Mouse (Mus musculus) ES-CJ7 (cell line): ENCODE results near the gene Bckdhb.
"Not testable (repeated sequence)": the region's sequence is repeated elsewhere in the genome, so short reads cannot be mapped to it uniquely, and the experiment has no call there.

ENCODE experiments used
- DNase-seq: peaks from one replicate; pipeline ENCODE4 v3.0.0; 2011; ENCODE audit warnings: low read depth, low spot score

Gene Bckdhb

DNA sequence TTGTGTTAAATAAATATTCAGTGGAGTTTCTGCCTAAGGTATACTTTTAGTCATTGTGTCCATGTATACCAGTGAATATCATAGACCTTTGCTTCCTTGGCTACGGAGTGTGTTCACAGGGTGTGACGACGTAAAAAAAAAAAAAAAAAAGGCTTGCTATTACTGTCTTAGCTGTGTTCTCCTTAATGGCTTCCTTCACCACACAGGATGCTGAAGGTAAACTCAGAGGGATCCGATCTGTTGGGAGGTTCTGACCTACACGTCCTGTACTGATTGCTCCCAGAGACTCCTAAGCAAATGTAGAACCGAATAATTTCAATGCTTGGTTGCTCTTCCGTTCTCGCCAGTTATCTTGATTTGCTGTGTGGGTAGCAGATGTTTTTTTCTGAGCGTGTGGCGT, 38.4 kb downstream of the Bckdhb start:
- DNase-seq = no peak

DNA sequence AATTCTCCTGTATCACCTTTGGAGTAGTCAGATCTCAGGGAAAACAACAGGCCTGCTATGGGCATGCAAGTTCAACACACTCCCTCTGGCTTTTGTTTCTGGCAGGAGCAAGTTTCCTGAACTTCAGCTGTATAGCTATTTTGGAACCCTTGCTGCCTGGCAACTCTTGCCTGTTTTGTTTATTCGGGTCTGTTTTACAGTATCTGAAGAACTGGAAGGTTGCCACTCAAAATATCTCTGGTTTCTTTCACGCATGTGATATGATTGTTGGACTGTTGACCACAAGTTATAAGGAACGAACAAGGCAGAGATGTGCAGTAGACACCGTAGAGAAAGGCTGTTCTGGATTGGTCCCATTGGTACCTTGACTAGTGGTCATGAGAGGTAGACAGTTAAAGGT, 39.4 kb downstream of the Bckdhb start:
- DNase-seq = no peak

DNA sequence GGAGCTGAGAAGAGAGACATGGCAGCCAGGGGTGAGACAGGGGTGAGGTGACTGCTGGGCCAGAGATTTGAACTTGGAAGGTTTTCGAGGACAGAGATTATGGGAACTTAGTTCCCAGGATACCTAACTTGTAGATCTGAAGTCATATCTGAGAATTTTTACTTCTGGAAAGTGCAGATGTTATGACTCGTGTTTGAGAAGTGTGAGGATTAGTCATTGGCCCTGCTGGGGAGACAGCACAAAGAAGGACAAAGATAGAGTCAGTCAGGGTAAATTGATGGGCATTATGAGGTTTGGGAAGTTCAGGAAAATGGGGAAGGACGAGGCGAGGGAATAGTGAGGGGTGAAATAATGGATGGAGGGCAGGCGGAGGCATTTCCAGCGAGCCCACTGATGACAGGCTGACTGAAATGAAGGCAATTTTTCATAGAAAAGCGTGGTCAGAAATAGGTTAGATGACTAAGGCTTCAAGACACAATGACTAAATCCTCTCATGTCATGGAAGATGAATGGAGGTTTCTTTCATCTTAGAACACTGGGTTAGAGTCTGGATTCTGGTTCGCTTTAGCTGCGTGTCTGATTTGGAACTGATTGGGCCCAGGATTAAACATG, 42.6 kb downstream of the Bckdhb start:
- DNase-seq = no peak

DNA sequence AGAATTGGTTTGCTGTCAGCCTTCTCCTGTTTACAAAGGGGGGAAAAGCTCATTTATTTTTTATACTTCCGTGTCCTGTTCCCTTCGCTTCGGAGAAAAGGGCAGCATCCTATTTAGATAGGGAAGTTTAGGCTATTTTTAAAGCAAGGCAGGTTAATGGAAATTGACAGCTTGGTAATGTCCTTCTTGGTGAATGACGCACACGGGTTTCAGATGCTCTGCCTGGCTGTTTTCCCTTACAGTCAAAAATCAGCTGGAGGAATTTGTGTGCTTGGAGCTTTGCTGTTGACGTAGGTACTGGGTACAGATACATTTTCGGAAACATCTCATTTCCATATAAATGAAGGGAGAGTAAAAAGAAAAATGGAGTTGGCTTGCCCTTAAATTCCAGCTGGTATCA, 44.4 kb downstream of the Bckdhb start:
- no peak for DNase-seq

DNA sequence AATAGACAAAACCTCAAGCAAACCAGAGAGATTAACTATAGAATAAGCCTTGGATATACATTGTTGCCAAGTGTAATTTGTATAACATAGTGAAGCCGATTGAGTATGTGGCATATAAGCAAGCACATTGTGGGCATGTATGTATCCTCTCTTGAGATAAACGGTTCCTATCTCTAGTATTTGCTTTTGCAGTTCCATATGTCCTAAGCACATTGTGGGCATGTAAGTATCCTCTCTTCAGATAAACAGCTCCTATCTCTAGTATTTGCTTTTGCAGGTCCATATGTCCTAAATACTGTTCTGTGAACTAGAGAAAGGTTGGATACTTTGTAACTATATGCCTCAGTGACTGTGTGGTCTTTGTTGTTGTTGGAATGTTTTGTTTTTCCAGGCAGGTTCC, 48.5 kb downstream of the Bckdhb start:
- DNase-seq = no peak

DNA sequence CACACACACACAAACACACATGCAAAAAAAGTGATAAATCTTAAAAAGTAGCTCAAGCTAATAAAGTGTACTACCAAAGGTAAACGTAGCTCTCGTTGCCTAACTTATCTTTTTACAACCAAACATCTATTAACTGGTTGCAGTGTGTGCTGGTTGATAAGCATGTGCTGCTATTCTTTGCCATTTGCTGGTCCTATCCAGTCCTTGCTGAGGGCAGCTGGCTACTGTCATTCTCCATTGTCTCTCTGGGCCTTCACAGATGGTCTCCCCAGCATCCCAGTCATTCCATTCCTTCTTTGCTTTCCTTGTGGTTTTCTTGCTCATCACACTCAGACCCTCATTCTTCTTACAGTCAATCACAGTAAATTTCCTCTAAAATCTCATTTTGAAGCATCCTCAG, 50.9 kb downstream of the Bckdhb start:
- no peak for DNase-seq

DNA sequence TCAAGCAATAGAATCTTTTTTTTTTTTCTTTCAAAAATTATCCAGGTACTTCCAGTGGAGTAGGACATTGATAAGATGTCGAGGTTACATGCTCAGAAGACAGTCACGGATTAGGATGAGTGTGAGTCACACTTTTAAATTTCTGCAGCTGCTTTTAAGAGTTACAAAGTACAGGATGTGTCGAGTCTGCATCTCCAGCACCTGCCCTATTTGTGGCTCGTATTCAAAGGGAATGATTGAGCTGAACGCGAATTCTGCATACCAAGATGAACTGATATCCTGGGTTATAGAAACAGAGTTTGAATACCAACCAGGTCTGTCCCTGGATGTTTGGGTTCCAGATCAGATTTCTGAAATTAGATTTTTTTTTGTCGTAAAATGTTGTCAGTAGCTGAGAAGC, 56.3 kb downstream of the Bckdhb start:
- DNase-seq = no peak

DNA sequence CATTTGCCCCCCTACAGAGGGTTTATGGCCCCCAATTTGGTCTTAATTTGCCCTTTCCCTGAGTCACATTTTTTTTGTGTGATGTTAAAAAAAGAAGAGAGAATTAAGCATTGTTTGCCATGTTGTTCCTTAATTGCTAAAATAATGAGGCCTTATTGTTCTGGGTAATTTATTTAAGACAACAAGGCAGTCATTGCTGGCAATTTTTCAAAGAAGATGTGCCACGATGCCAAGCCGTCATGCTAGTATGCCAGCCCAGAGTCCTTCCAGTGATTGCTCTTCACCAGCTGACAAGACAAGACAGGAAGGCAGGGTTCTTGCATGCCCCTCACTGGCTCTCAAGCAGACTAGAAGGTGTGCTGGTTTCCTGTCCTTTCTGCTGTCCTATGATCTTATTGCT, 84.0 kb downstream of the Bckdhb start:
- DNase-seq = no peak

DNA sequence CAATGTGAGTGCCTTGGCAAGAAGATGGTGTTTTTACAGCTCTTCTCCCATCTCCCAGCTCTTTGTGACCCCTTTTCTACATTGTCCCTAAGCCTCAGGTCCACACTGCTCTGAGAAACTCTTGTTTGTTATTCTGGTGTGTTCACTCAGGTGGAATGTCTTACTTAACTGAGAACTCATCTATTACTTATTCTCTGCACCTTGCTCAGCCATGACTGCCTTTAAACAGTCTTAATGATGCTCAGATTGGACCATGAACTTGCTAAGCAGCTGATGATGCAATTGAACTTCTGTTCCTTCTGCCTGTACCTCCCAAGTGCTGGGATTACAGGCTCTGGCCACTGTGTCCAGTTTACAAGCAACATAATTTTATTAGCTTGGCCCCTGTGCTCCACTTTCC, 86.2 kb downstream of the Bckdhb start:
- no peak for DNase-seq

DNA sequence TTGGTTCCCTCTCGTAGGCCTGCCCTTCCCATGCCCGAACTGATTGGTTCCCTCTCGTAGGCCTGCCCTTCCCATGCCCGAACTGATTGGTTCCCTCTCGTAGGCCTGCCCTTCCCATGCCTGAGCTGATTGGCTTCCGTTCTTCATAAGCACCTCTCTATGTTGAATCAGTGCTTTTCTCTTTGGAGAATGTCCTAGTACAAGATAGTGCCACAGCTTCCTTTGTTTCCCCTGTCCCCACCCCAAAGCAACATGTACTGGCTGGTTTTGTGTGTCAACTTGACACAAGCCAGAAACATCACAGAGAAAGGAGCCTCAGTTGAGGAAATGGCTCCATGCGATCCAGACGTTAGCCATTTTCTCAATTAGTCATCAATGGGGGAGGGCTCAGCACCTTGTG, 93.2 kb downstream of the Bckdhb start:
- not testable (repeated sequence) for DNase-seq

DNA sequence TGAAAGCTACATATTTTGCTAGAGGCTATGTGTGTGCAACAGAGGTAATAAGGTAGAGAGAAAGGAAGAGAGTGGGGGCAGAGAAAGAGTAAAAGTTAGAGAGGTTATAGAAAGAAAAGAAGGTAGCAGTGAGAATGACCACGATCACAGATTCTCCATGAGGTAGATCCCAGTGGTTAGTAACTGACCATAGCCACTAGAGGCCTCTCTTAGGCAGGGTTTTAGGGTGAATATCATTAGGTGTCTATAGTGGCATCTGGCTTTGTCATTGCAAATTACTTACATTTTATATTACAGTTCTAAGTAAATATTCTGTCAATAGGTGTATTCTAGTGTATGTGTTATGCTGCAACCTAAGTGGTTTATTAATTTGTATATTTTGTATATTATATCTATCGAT, 94.7 kb downstream of the Bckdhb start:
- DNase-seq = peak; percentile 13

DNA sequence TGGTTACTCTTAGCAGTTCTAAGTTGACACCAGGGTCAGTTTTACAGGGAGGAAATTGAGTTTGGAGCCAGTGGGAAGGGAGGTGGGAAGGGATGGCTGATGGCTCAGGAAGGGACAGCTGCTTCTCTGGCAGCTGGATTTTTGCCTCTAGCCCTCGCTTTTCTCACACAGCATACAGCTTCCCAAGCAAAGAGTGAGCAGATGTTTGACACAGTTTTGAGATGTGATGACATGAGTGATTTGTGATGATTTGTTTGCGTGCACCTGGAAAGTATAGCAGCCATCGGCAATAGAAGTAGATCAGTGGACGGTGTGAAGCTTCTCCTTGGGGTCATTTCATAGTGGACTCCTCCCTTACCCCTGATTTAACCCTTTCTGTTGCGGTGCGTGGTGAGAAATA, 96.2 kb downstream of the Bckdhb start:
- no peak for DNase-seq

DNA sequence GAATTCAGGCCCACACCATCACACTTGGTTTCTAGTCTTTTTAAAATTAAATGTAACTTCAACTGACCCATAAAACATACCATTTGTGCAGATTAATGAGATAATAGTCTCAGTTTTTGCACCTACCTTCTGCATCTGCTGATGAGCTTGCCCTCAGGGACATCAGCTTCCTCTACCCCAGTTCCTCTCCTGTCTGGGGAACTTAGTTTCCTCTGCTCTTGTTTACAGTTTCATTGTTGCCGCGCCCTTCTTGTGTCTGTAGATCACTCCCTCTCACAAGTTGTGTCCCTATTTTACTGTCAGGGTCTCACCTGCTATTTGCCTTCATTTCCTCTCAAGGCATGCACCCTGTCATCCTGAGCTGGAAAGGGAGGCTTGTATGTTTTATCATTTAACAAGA, 103.2 kb downstream of the Bckdhb start:
- no peak for DNase-seq

DNA sequence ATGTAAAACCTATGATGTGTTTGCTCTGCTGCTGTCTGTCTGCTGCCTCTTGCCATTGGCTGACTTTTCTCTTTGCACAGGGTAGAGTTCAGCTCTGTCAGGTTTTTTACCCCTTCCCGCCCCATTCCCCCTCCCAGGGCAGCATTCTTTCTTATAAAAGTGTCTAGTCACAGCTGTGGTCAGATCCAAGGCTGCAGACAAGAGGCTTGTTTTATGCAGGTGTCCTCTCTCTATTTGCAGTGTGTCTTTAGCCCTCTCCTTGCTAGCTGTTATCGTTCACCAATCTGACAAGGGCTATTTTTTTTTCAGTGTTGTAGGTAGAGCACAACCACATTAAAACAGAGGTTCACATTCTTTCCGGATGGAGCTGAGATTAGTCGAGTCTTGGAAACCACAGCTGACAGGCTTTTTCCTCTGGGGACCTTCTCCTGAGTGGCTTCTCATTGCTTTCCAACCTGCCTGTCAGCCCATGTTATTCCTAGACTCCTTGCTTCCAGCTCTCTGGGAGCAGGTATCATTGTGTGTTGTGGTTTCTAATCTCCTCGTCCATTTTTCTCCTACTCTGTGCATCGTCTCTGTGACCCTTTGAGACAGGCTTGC, 105.8 kb downstream of the Bckdhb start:
- no peak for DNase-seq

DNA sequence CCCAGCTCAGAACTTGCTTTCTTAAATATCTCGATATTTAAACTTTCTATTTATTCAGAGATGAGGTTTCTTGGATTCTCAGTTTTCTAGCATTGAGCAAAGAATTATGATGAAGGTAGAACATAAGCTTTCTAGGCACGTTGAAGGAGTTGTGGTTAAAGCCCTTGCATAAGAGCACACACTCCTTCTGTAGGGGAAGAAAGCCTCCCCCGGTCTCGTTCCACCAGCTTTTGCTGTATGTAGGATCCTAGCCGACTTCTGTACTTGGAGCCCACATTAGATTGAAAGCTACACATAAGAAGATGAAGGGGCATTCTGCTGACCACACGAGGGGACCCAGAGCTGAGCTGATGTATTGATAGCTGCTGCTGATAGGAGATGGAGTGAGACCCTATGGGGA, 106.5 kb downstream of the Bckdhb start:
- no peak for DNase-seq

DNA sequence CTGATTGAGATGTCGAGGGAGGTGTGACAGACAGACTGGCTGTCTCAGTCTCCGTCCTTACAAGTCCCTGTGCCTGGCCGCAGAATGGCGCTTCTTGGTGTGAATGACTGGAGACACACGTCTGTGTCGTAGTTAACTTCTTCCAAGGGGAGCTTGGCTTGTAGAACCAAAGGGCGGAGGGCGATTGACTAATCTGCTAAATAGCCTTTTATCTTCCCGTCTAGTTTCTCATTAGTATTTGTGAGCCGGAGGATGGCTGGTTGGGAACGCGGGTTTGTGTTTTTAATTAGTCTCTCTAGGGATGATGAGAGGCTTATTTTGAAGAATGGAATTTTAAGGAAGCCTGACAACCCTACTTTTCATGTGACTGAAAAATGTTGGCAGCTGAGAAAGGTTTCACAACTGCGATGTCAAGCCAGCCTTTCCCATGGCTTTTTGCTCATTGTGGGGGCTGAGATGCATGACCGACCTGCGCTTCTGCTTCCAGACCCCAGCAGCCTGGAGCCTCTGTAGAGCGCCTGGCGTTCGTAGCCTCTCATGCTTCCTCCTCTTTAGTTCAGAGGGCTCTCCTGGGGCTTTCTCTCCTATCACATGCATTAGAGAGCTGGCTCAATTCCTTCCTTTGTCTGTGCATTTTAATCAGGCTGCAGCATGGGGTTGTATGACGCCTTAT, 107.9 kb downstream of the Bckdhb start:
- DNase-seq = no peak

DNA sequence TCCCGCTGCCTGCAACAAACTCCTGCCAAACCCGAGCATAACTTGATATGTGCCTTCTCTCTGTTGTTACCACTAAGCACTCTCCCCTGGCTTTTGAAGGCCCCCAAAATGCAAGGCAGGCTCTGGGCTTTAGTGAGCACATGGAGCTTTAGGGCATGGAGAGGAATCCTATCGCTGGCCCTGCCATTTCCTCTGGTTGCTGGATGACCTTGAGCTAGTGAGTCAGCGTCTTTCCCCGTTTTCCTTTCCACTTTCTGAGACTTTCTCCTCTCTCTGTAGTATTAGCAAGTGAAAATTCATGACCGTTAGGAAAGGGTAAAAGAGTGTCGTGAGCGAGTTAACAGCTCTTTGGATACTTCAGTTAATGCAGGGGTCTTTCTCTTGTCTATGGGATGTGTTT, 111.1 kb downstream of the Bckdhb start:
- DNase-seq = no peak

DNA sequence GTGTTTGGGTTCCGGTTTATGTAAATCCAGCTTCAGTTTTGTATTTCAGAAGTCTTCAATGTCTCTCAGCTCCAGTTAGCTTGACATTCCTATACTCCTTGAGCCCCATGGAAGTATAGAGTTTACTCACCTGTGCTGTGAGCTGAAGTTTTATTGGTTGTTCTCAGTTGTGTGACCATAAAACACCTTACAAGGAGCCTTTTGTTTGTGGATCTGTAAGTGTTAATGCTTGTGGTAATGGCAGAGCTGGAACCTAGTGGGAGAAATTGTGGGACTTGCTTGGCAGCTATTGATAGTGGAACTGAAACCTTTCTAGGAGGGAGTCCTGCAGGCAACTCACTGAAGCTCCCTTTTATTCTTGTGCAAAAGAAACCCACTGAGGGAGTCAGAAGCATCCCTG, 112.3 kb downstream of the Bckdhb start:
- no peak for DNase-seq

DNA sequence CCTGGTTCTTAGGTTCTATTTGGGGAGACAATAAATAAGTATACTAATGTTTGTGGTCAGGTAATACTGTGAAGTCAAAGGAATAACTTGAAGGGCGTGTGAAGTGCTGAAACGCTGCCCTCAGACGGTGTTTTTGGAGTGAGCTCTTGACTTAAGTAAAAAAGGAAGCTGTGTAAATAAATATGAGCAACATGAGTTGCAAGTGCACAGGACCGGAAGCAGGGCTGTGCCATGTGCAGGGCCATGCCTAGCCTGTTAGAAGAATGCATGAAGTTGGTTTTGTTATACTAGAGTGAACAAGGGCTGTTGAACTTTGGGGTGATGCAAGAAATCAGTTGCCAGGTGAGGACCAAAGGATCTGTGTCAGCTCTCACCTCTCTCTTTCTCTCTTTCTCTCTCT, 114.0 kb downstream of the Bckdhb start:
- DNase-seq = no peak

DNA sequence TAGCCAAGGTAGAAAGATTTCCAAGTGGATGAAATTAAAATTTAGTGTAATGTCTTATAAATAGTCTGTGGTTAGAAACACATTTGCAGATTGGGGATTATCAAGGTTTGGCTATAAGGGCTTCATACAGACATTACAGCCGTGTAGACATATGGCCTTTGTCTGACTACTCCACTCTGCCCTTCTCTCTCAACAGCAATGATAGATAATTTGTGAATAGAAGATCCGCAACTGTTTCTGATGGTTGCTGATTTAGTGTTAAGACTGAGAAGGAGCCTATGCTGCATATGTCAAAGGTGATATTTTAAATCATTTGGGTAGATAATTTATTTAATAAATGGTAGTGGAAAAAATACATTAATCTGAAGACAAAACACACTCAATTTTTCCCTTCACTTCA, 115.4 kb downstream of the Bckdhb start:
- DNase-seq = no peak

DNA sequence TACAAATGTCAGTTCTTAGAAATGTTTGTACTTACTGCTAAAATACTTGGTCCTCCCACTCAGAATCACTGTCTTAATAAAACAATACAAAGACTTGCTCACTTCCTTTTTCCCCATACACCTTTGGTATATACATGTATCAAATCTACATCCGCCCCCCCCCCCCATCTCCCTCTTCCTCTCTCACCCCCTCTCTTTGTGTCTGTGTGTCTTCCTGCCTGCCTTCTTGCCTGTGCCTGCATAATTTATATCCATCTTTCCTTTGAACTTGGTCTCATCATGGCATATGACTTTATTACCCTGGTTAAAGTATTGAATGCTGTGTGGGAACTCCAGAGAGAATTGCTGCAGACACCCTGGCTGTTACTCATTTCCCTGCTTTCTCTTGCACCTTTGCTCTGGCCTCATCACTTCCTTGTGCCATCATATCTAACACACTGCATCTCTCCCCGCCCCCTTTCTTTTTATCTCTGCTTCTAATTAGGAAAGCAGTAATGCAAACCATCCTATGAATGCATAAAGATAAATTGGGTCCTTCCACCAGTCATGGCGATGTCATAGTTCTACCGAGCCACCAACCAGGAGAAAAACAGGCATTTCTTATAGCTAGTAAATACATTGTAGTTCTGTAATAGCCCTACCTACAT, 116.8 kb downstream of the Bckdhb start:
- no peak for DNase-seq

DNA sequence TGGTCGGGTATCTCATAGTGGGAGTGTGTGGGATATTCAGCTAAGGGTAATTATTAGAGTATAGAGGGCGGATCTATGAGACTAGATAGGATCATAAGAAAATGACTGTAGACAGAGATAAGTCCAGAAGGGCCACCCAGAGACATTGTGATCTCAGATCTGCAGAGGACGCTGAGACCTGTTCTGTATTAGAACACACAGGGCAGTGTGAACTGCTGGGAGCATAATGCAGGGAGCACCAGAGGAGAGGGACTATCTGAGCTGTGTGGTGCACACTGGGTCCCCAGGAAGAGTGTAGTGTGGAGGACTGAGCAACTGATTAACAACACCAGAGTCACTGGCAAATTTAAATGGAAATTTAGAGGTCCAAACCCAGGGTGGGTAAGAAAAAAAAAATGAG, 117.6 kb downstream of the Bckdhb start:
- DNase-seq = no peak

DNA sequence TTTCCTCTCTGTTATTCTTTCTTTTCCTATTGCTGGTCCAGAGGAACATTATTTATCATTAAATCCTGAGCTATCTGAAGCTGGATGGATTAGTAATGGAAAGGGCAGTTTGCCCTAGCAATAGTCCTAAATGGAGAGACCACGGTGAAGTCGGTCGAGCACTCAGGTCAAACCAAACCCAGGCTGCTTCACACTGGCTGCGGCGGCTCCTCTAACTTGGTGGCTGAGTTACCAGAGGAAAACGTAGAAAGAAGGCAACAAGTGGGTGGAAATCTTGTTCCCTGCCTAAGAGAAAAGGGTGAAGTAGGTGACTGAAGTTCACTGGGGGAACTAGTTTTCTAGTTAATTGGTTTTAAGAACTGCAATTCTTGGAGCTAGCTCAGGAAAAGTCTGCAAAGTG, 119.2 kb downstream of the Bckdhb start:
- no peak for DNase-seq
